Mouse (Mus musculus) gastrocnemius, postnatal 10 days (tissue): ENCODE measurements around the gene Engase. TPM values are rescaled to one million over a fixed set of nuclear protein-coding genes. Genes with fewer than 3 reads are reported as not detected.

Source experiments
- DNase-seq: peaks from one replicate; pipeline ENCODE4 v3.0.0; 2021; ENCODE audit warnings: mixed read lengths
- long read RNA-seq, 2 experiments: library from polyadenylated mRNA; stranded (forward); transcript quantifications; one replicate each; pipeline ENCODE4 v2.0.0; 2021
- total RNA-seq, 2 experiments: library from RNA; stranded (reverse); gene quantifications; 2 replicates each; pipeline ENCODE4 v1.2.3; 2021

Gene Engase
- total RNA-seq, result 10 to 100 TPM; 16.6 to 17.3 TPM
- long read RNA-seq, experiment 1, full-length matches to known transcripts, result 23 of 38 reads
- long read RNA-seq, experiment 1, partial matches to known transcripts, result 1 of 38 reads
- long read RNA-seq, experiment 1, other reads (novel, unspliced or antisense), result 14 of 38 reads
- long read RNA-seq, experiment 2, full-length matches to known transcripts, result 19 of 38 reads
- long read RNA-seq, experiment 2, partial matches to known transcripts, result 2 of 38 reads
- long read RNA-seq, experiment 2, other reads (novel, unspliced or antisense), result 17 of 38 reads

DNA sequence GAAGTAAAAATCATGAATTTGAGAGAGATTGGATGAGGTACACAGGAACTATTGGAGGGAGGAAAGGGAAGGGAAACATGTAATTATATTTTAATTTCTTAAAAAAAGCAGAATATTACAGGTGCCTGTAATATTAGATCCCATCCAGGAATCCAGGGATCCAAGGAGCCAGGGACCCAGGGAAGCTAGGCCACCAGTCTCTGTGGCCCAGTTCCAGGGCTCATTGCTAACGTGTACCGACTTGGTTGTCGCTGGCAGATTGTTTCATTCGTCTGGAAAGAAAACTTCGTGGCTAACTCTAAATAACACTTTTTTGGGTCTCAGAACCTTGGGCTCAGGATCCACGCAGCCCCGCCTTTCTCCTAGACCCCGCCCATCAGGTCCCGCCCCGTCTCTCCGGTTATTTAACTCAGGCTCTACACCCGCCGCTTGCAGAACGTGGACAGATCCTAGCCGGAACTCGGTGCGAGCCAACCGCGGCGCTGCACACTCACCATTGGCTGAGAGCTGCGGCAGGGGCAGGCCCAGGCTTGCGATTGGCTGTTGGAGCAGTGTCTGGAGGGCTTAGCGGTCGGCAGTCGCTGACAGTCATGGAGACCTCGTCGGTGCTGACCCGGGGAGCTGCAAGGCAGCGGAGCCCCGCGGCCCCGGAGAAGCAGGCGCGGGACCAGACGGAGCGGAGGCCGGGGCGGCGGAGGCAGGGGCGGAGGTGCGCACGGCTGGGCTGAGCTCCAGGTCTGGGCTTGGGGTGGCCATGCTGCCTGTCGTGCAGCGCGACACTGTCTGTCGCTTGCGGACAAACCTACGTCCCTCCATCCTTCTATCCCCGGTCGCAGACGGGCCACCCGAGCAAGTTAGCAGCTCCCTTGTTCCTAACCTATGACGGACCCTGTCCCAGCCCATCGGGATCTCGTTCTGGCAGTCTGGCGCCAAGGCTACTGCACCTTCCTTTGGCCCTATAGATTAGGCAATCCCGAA is at the start of gene Engase:
Gene Engase, plus strand, starts transcription at position 434 of the 978 bp plus-strand sequence.
- peak; percentile 93 for DNase-seq

DNA sequence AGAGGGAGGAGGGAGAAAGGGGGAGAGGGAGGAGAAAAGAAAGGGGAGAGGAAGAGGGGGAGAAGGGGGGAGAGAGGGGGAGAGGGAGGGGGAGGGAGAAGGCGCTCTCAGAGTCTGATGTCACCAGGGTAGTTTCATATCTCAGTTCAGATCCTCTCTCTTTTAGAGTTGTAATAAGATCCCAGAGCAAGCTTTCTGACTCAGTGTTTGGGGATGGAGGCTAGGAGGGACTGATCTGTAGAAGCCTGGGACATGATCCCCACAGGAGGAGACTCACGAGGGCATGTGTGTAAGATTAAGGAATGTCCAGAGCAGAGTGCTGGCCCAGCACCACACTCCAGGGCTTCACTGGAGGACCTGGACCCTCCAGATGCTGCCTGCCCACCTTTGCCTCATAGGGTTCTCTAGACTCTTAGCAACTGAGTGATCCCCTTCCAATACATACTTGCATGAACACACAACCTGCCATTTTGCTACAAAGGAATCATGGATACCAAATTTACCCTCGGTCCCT is 49.3 kb upstream of the Engase start:
- no peak for DNase-seq

DNA sequence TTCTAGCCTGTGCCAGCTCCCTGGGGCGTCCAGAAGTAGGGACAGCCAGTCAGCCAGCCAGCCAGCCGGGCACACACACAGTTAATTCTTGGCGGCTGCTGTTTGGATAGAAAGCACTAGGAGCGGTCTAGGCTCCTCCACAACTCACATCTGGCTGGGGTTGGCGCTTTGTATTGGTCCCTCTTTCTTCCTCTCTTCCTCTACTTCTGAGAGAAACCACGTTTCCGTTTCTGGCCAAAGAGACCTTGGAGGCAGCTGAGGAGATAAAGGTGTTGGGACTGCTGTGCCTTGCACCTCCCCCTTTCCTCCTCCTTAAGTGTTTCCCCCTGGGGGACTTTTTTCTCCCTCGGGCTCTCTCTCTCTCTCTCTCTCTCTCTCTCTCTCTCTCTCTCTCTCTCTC is 48.6 kb upstream of the Engase start, which contains the start of gene C1qtnf1:
Gene C1qtnf1, plus strand, starts transcription at position 218 of the 400 bp plus-strand sequence.
- DNase-seq, result no peak

DNA sequence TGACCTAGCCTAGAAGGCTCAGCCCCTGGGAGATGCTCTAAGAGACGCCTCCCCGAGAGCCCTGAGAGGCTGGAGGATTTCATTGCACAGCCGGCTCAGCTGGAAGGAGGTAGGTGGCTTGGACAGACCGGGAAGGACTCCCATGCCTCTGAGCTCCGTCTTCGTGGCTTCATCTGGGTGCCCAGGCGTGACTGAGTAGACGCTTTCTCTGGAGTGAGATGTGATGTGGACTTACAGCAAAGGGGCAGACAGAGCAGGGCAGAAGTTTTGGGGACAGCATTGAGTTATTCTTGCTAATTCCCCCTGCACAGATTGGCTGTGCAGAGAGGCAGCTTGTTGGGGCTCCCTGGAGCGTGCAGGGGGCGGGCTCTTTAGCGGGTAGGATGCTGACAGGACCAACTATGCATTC is 48.2 kb upstream of the Engase start:
- DNase-seq, result peak; percentile 42

DNA sequence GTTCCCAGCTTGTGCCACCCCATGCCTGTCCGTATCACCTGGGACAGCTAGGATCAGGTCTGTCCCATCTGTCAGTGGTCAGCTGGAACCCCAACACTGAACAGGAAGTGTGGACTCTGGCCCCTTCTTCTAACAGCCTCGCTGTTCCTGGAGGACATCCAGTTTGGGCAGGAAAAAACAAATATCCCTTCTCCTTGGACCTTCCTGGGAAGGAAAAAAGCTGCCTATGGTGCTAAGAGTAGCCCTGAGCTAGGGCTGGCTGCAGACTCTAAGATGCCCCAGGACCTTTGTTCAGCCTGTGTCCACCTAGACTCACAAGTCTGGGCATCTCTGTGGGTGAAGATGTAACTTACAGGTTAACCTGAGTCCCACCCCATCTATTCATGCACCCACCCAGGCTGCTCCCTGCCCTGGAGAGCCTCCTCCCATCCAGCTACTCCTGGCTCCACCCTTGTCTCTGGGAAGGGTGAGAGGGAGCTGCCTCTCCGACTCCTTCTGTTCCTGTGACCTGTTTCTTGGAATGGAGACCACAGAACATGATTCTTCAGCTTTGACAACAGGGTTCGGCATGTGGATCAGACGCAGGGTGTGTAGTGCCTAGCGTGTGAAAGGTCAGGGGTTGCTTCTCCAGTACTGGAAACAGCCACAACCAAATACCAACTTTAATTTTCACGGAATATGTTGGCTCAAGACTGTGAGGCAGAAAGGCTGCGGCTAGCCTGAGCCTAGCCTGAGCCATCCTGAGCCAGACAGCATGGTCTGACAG is 47.5 kb upstream of the Engase start:
- no peak for DNase-seq

DNA sequence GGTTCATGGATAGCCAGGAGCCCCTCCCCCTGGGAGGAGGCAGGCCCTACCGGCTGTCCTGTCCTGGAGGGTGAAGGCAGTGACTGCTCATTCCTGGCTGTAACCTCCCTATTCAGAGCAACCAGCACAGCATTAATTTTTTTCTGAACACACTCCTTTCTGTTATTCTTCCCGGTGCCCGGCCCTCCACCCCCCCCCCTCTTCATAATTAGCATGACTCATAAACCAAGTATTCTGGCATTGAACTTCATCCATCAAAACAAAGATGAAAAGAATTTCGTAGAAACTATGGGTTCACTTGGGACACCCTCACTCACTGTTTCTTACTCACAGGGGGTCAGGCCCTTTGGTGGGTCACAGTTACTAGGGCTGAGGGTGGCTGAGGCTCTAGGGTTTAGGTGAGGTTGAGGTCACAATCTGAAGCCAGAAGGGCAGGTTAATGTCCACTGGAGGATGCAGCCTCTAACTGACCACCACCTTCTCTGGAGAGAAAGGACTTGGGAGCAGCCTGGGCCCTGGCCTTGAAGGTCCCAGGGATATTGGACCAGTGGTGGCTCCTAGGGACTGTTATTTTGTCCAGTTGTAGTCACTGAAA is 46.2 kb upstream of the Engase start:
- DNase-seq, result no peak

DNA sequence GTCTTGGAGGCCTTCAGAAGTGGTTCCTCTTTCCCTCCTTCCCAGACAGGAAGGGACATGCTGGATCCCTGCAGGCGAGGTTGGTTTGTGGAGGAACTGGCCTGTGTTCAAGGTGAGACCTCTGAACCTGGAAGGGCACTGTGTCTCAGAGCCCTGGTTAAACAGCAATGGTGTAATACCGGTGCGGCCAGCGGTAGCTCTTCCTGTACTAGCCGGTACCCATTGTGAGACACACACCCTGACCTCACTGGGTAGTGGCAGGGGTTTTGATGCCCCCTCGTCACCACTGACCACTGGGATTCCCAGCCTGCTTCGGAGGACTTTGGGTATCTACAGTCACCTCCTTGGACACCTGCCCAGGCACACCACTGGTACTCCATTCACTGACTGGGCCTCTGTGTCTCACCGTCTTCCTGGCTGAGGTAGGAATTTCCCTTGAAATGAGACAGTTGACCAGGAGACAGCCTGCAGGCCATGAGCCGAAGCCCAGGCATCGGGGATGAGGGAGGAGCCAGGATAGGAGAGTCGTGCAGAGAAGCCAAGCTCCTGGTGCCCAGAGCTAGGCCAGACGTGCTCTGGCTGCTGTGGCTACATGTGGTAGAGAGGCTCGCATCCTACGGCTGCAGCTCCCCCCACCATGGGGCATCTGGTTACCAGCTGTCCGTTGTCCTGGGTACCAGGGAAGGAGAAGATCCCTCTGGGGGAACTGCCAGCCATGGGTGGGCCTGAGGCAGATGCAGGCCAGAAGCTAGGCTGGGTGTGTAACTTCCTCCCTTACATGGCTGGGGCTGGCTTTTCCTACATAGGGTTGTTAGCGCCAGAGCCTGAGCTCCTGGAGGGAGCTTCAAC is 45.3 kb upstream of the Engase start:
- no peak for DNase-seq

DNA sequence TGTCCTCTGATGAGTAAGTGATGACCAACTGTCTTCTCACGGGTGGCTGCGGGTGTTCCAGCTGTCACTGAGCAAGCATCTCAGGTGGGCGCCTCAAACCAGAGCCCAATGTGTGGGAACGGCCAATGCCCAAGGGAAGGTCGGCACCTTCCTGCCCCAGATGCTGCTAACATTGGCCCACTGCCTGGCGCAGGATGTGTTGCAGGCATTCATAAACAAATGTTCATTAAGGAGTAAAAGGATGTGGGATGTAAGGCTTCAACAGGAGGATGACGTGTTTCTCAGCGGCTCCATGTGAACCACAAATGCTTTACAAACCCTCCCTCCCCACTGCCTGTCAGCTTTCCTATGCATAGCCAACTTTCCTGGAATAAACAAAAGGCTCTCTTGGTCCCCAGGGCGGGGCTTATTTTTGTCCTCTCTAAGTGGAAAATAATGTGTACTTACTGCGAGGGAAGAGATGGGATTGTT is 43.2 kb upstream of the Engase start:
- DNase-seq, result no peak

DNA sequence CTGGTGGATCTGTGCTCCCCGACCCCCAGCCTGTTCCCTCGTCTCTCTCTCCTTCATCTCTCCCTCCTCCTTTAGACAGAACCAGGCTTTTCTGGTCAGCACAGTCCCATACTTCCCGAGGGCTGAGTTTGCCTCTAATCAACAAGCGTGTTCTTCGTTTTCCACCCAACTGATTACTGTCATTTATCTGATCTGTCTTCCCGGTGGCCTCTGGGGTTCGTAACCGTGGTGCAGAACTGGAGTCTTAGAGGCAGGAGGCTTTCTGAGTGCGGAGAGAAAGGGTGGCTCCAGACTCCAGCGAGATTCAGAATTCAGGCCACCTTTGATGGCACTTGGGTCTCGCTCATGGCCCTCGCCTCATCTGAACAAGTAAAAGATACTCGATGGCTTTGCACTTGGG is 42.5 kb upstream of the Engase start:
- DNase-seq, result no peak

DNA sequence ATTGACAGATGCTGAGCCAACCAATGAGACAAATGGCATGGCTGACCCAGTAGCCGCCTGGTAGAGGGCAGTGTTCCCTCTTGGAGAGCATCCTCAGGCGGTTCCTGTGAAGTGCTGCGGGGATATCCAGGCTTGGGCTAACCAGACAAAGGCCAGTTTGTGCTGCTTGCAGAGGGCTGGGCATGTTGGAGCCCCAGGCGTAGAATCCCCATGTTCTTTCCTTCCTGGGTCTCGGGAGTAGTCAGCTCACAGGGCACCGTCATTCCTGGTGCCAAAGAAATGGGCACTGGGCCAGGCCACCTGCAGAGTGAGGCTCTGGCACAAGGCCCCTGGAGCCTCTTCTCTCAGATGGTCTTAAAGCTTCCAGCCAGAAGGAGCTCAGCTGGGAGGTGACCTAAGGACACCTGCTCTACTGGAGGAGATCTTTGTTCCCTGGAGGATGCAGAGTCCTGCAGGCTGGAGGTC is 40.1 kb upstream of the Engase start:
- peak; percentile 50 for DNase-seq

DNA sequence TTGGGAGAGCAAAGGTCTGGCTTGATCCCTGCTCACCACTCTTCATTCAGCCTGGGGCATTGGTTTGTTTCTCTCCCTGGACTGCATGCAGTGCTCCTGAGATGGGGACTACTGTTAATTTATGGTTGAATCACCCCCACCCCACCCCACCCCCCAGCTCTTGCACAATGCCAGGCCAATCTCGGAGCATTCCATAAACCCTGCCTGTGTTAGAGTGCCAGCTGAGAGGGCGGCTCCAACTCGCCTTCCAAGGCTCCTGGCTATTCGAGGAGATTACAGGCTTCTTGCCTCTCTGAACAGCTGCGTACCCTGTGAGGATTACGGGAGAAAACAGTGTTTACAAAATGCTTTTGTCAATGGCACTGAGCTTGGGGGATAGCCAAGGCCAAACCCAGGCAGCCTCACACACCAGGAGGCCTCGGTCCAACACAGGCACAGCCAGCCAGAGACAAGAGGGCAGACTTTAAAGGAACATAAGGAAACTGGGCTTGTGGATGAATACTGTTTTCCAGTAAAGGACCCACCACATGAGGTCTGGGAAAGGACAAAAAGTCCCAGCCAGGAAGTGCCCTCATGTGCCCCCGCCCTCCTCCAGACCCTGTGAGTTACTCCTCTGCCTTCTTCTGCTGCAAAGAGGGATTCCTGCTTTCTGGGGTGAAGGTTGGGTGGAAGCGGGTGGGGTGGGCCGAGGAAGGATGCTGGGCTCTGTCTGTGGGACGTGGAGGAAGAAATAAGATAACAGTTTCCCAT is 37.8 kb upstream of the Engase start:
- no peak for DNase-seq

DNA sequence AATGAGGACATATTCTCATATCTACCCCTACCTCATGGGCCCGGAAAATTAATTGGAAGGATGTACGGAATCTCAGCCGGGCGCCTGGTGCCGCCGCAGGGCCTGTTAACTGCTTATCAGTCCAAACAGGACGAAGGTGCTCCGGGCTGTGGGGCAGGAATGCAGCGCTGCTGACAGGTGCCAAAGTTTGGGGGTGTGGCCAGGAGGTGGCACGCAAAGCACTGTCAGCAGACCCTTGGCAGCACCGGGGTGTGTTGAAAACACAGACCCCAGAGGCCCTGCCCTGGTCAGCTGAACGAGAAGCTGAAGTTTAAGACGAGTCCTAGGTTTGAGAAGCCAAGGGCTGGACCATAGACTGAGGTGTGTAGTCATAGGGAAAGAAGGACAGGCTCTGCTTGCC is 33.9 kb upstream of the Engase start:
- DNase-seq, result no peak

DNA sequence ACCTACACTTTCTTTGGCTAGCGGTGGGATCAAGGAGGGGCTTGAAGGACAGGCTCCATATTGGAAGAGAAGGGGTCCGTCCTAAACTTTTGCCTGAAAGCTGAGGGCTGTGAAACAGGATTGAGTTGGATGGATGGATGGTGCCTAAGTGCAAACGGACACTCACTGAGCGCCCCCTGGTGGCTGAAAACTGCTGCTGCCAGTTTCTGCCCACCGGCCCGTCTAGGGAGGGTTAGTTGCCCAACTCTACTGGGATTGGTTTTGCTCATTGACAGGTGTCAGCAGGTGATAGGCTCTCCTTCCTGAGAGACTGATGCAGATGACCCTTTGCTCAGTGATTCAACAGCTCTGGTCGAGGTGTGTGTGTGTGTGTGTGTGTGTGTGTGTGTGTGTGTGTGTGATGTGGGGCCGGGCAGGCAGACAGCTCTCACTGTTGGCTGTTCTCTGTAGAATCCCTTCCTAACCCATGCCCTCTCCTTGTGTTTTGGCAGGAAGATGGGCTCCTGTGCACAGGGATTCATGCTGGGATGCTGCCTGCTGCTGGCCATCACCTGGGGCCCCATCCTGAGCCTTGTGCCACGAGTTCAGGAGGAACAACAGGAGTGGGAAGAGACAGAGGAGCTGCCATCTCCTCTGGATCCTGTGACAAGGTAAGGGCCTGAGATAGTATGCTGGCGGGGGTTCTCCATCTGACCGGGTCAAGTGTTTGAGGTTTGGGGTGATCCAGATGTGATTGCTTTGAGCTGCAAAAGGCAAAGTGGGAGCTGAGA is 33.2 kb upstream of the Engase start:
- DNase-seq, result peak; percentile 91

DNA sequence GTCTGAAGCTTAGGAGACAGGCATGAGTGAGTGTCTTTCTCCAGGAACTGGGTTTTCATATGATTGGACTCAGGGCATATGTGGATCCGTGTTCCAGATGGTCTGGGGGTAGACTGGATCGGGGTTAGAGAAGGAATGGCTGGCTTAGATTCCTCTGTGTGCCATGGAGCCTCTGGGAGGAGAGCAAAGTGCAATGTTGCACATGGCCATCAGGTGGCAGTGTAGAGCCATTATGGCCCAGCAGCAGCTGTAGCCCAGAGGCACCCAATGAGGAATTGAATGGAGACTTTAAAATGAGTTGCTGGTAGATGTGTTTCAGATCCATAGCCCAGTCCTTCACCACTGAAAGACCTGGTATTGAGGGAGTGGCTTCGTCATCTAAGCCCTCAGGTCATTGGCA is 30.8 kb upstream of the Engase start:
- peak; percentile 72 for DNase-seq

DNA sequence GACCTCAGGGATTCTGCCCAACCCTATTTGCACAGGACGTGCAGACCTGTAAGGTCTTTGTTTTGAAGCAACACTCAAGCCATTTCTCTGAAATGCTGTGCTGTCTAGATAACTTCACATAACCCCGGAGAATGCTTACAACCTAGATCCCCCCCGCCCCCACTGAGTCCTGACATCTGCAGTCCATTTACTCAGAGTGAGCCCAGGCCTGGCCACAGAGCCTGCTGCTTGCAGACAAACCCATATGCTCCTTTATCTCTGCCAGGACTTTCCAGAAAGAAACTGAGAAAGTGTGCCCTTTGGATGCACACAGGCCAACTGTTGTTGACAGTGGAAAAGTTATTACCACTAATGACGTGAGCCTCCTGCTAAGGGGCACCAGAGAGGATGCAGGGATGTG is 29.3 kb upstream of the Engase start:
- DNase-seq, result no peak

DNA sequence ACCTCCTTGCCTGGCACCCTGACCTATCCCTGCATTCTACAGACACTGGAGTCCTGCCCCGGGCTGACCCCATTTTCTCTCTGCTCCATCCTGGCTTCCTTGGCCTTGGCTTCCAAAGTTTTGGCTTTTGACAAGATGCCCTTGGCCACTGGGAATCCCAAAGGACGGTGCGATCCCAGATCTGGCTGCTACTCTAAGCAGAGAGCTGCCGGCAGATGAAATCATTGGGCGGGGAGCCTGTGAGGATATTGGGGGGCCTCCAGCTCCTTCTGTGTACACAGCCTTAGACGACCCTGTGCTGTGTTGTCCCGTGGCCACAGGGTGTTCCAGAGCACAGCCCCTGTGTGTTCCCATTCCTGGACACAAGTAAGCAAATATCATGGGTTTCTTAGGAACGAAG is 28.2 kb upstream of the Engase start:
- peak; percentile 67 for DNase-seq

DNA sequence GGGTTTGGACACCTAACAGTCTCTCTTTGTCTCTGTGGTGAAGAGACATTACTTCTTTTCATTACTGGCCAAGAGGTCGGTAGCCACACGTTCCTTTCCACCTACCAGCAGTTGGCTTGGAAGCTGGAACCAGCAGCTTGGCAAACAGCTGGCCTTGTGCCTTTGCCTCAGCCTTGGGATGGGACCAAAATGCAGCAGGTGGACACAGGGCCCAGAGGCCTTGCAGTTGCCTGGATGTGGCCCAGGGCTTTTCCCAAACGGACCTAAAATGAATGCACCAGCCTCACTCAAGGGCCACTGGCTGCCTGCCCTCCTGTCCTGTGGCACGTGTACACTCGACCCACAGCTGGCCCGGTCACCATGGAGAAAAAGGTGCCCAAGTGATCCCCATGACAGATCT is 25.4 kb upstream of the Engase start:
- DNase-seq, result no peak

DNA sequence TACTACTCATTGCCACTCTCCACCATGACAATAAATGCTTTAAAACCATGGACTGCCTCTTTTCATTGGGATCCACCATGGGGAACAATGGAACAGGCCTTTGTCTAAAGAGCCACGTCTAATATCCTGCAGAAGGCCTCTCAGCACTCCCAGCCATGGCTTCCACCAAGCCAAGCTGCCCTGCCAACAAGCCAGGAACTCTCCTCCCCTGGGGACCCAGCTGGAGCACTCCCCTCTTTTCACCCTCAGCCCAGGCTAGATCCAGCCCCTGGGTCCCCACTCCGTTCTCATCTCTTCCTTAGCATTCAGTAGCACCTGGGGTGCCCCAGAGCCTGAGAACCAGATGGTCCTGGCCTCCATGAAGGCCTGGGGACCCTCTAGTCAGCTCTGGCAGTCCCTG is 23.7 kb upstream of the Engase start:
- no peak for DNase-seq
